Mouse (Mus musculus) MEL (cell line): Measurements from ENCODE around the gene Ccdc61. TPM values are rescaled to one million over a fixed set of nuclear protein-coding genes. Genes with fewer than 3 reads are reported as not detected.

ENCODE experiments used
- DNase-seq: peaks from one replicate; pipeline ENCODE4 v3.0.0; 2011; ENCODE audit warnings: low read depth, low spot score
- H3K27ac ChIP-seq: 2 replicates; pipeline ENCODE4 v1.5.1; 2012; ENCODE audit warnings: low read depth, mild to moderate bottlenecking, control low read depth, low read length, moderate library complexity; ENCODE audit not compliant: control insufficient read depth
- H3K27me3 ChIP-seq, 2 experiments: fragments of 150-350 bp in 1 of 2; sonication (generic) in 1 of 2; 2 replicates each; pipeline ENCODE4 v1.6.1; 2012; ENCODE audit warnings: low read length in 2 of 2, mild to moderate bottlenecking in 2 of 2, improper control_type of control experiment in 1 of 2, moderate library complexity in 1 of 2; ENCODE audit not compliant: insufficient read depth in 2 of 2, control insufficient read depth in 1 of 2
- H3K36me3 ChIP-seq, 2 experiments: 2 replicates each; pipeline ENCODE4 v1.6.1; 2012 to 2014; ENCODE audit warnings: low read length in 2 of 2, improper control_type of control experiment in 1 of 2, inconsistent platforms in 1 of 2, mild to moderate bottlenecking in 1 of 2; ENCODE audit not compliant: insufficient read depth in 2 of 2, control insufficient read depth in 1 of 2
- H3K4me1 ChIP-seq, 2 experiments: fragments of 150-350 bp in 1 of 2; sonication (generic) in 1 of 2; 2 replicates each; pipeline ENCODE4 v1.6.1; 2012; ENCODE audit warnings: low read length in 2 of 2, improper control_type of control experiment in 1 of 2, mild to moderate bottlenecking in 1 of 2; ENCODE audit not compliant: insufficient read depth in 2 of 2, control insufficient read depth in 1 of 2
- H3K4me3 ChIP-seq, 2 experiments: fragments of 150-350 bp in 1 of 2; sonication (generic) in 1 of 2; 2 replicates each; pipeline ENCODE4 v1.5.1; 2012; ENCODE audit warnings: low read depth in 2 of 2, low read length in 2 of 2, mild to moderate bottlenecking in 2 of 2, moderate library complexity in 2 of 2, control low read depth in 1 of 2, improper control_type of control experiment in 1 of 2; ENCODE audit not compliant: control insufficient read depth in 1 of 2, insufficient read depth in 1 of 2
- H3K79me2 ChIP-seq: 2 replicates; pipeline ENCODE4 v1.6.1; 2012; ENCODE audit warnings: mild to moderate bottlenecking, low read length, moderate library complexity; ENCODE audit not compliant: control insufficient read depth, poor library complexity, insufficient read depth
- H3K9ac ChIP-seq: 2 replicates; pipeline ENCODE4 v1.6.1; 2012; ENCODE audit warnings: low read depth, mild to moderate bottlenecking, control low read depth, low read length, moderate library complexity; ENCODE audit not compliant: control insufficient read depth, poor library complexity, severe bottlenecking
- H3K9me3 ChIP-seq: fragments of 150-350 bp; sonication (generic); replicated peaks from 2 replicates; pipeline ENCODE4 v1.6.1; 2012; ENCODE audit warnings: mild to moderate bottlenecking, low read length, improper control_type of control experiment, moderate library complexity; ENCODE audit not compliant: insufficient read depth
- CHD1 ChIP-seq: IDR thresholded peaks from 2 replicates; pipeline ENCODE4 v1.6.1; 2012; ENCODE audit warnings: low read depth, mild to moderate bottlenecking, inconsistent platforms, low read length, improper control_type of control experiment
- CTCF ChIP-seq, 3 experiments: IDR thresholded peaks in 2 of 3; conservative IDR thresholded peaks in 1 of 3; 2 replicates each; pipeline ENCODE4 v1.5.1; 2011 to 2012; ENCODE audit warnings: low read length in 3 of 3, low read depth in 2 of 3, mild to moderate bottlenecking in 2 of 3, improper control_type of control experiment in 1 of 3, inconsistent platforms in 1 of 3, mixed read lengths in 1 of 3, moderate library complexity in 1 of 3; ENCODE audit not compliant: control insufficient read depth in 1 of 3, insufficient read depth in 1 of 3, poor library complexity in 1 of 3, severe bottlenecking in 1 of 3
- E2F4 ChIP-seq: IDR thresholded peaks from 2 replicates; pipeline ENCODE4 v1.6.1; 2011; ENCODE audit warnings: low read depth, low read length, improper control_type of control experiment, borderline replicate concordance
- EP300 ChIP-seq, 2 experiments: IDR thresholded peaks; 2 replicates each; pipeline ENCODE4 v1.6.1; 2011; ENCODE audit warnings: improper control_type of control experiment in 2 of 2, low read length in 2 of 2, low read depth in 1 of 2, mild to moderate bottlenecking in 1 of 2
- GABPA ChIP-seq: IDR thresholded peaks from 2 replicates; pipeline ENCODE4 v1.6.1; 2012; ENCODE audit warnings: low read depth, mild to moderate bottlenecking, inconsistent platforms, low read length, improper control_type of control experiment, moderate library complexity
- GATA1 ChIP-seq: IDR thresholded peaks from 2 replicates; pipeline ENCODE4 v1.6.1; 2011; ENCODE audit warnings: low read depth, low read length, improper control_type of control experiment
- JUND ChIP-seq: IDR thresholded peaks from 2 replicates; pipeline ENCODE4 v1.6.1; 2011; ENCODE audit warnings: low read depth, mild to moderate bottlenecking, improper control_type of control experiment, low read length
- MXI1 ChIP-seq: IDR thresholded peaks from 2 replicates; pipeline ENCODE4 v1.6.1; 2011; ENCODE audit warnings: mild to moderate bottlenecking, low read depth, low read length, improper control_type of control experiment
- MYC ChIP-seq: IDR thresholded peaks from 2 replicates; pipeline ENCODE4 v1.6.1; 2011; ENCODE audit warnings: low read depth, mild to moderate bottlenecking, low read length, improper control_type of control experiment, moderate library complexity
- POLR2AphosphoS2 ChIP-seq: IDR thresholded peaks from 2 replicates; pipeline ENCODE4 v1.6.1; 2011; ENCODE audit warnings: low read length, improper control_type of control experiment
- SMC3 ChIP-seq: IDR thresholded peaks from 2 replicates; pipeline ENCODE4 v1.6.1; 2011; ENCODE audit warnings: low read depth, low read length, improper control_type of control experiment
- TBP ChIP-seq: IDR thresholded peaks from 2 replicates; pipeline ENCODE4 v1.8.0; 2011; ENCODE audit warnings: low read depth, low read length, improper control_type of control experiment
- UBTF ChIP-seq: IDR thresholded peaks from 2 replicates; pipeline ENCODE4 v1.6.1; 2012; ENCODE audit warnings: low read depth, mild to moderate bottlenecking, inconsistent platforms, low read length, improper control_type of control experiment, moderate library complexity, borderline replicate concordance; ENCODE audit not compliant: insufficient read depth
- USF2 ChIP-seq, 2 experiments: IDR thresholded peaks; 2 replicates each; pipeline ENCODE4 v1.6.1; 2011 to 2012; ENCODE audit warnings: improper control_type of control experiment in 2 of 2, low read length in 2 of 2, borderline replicate concordance in 1 of 2, inconsistent platforms in 1 of 2, low read depth in 1 of 2, mild to moderate bottlenecking in 1 of 2; ENCODE audit not compliant: insufficient read depth in 1 of 2
- ZC3H11A ChIP-seq: IDR thresholded peaks from 2 replicates; pipeline ENCODE4 v1.6.1; 2012; ENCODE audit warnings: low read depth, mild to moderate bottlenecking, inconsistent platforms, low read length, improper control_type of control experiment
- ZMIZ1 ChIP-seq: IDR thresholded peaks from 2 replicates; pipeline ENCODE4 v1.6.1; 2012; ENCODE audit warnings: low read depth, mild to moderate bottlenecking, inconsistent platforms, low read length, improper control_type of control experiment, moderate library complexity
- polyA plus RNA-seq, 2 experiments: library from polyadenylated mRNA; stranded (reverse) in 1 of 2; unstranded in 1 of 2; fragments of >175 nt in 1 of 2; fragments of >200 nt in 1 of 2; gene quantifications; 2 replicates each; pipeline versions ENCODE4 v1.2.1 to v1.2.4; 2012; ENCODE audit warnings: low replicate concordance in 2 of 2, low read depth in 1 of 2; ENCODE audit not compliant: insufficient read length in 2 of 2, insufficient read depth in 1 of 2, missing spikeins in 1 of 2
- total RNA-seq: library from RNA; depleted of rRNA; stranded (reverse); fragments of 300-350 nt; gene quantifications from 2 replicates; pipeline ENCODE4 v1.2.3, GENCODE M21; 2012

Ccdc61 gene
- total and polyA plus RNA-seq, 3 experiments, result 19.7 to 69.8 TPM; not detected in 1

DNA sequence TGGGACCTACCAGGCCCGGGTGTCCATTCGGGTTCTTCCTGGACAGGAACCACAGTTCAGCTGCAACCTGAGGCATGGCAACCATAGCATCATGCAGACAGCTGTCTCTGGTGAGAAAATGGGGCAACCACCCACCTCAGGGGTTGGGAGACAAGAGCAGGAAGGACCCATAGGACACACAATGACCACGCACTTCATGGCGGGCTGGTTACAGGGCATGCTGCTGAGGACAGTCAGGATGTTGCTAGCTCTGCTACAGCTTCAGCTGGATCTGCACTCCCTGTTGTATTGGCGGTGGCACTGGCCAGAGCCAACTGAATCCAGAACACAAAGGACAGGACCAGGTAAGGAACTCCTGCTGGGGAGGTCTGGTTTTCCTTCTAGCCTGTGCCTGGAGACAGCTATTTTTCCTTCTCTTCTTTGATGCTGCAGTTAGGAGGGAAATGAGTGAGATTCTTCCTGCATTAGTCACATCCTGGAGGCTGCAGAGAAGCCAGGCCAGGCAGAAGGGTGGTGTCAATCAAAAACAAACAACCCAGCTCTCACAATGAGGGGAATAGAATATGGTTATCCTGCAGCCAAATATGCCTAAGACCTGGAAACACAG lies 51.8 kb downstream of the Ccdc61 start:
- Histone ChIP-seq H3K4me1 (no peaks in the 10 kb centered on the region), H3K9ac (no peak overlapping the region), H3K4me3 (no peak overlapping the region), H3K27me3 (no peaks in the 10 kb centered on the region; a peak in 2 of 4 replicates), H3K36me3 (no peaks in the 10 kb centered on the region), H3K9me3 (no peaks in the 10 kb centered on the region), H3K27ac (no peak overlapping the region), H3K79me2 (no peaks in the 10 kb centered on the region)
- no peak for TF ChIP-seq JUND
- TF ChIP-seq SMC3, result no peak
- no peak for TF ChIP-seq USF2 (IDR thresholded peaks at IDR 0.05; ENCODE audit: borderline replicate concordance in 1 of 2, insufficient read depth in 1 of 2, low read depth in 1 of 2, low read length in 2 of 2)
- TF ChIP-seq UBTF, result no peak
- no peak for TF ChIP-seq E2F4
- TF ChIP-seq ZMIZ1, result no peak
- TF ChIP-seq CHD1, result no peak
- TF ChIP-seq MYC, result no peak
- no peak for TF ChIP-seq POLR2AphosphoS2
- no peak for TF ChIP-seq ZC3H11A
- no peak for TF ChIP-seq CTCF (IDR thresholded peaks at IDR 0.05 in 2 of 3, conservative IDR thresholded peaks at IDR 0.05 in 1 of 3; ENCODE audit: control insufficient read depth in 1 of 3, insufficient read depth in 1 of 3, low read depth in 2 of 3, low read length in 3 of 3, poor library complexity in 1 of 3, severe bottlenecking in 1 of 3)
- DNase-seq, result no peak

DNA sequence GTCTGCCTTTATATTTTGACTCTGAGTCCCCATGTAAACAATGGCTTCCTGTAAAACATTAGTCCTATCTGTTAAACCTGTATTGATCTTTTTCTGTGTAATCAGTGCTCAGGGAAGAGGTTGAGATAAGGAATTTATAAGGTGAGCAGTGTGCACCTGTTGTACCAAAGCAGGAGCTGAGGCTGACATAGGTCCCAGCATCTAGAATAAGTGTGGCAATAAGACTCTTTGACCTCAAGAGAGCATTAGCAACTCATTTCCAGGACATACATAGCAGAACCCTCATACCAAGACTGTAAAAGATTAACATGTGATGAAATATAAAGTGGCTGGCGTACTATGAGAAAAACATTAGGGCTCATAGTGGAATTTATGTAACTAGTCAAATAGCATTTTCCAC lies 61.8 kb downstream of the Ccdc61 start:
- Histone ChIP-seq H3K36me3 (no peaks in the 10 kb centered on the region), H3K4me3 (no peak overlapping the region), H3K27ac (no peak overlapping the region), H3K9me3 (no peaks in the 10 kb centered on the region), H3K79me2 (no peaks in the 10 kb centered on the region), H3K9ac (no peak overlapping the region), H3K4me1 (0 out of 4 replicates have a peak, but pooled peaks cover 0 to 7% of the 10 kb centered on the region in 2 experiments), H3K27me3 (no peaks in the 10 kb centered on the region; a peak in 3 of 4 replicates)
- DNase-seq, result no peak
- no peak for TF ChIP-seq JUND

DNA sequence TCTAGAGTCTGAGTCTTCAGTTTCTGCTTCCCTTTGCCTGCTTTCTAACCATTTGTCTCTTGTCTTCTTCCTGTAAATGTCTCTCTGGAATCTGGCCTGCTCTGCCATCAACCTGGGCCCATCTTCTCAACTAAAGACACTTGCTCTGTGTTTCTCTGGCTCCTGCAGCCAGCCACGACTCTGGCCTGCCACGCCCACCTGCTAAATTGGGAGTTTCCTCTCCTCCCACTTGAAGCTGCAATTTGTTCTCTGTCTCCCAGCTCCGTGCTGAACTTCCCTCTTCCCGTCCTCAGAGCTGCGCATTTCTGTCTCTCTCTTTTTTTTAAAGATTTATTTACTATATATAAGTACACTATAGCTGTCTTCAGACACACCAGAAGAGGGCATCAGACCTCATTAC lies 65.4 kb downstream of the Ccdc61 start:
- Histone ChIP-seq H3K4me3 (no peak overlapping the region), H3K27ac (no peak overlapping the region), H3K9ac (no peak overlapping the region), H3K27me3 (no peaks in the 10 kb centered on the region; a peak in 1 of 4 replicates), H3K9me3 (no peaks in the 10 kb centered on the region), H3K36me3 (no peaks in the 10 kb centered on the region), H3K79me2 (no peaks in the 10 kb centered on the region; the same call in 1 of the 2 replicates), H3K4me1 (peaks cover 0 to 9% of the 10 kb centered on the region in 2 experiments; a peak in 1 of 4 replicates)
- TF ChIP-seq EP300 (IDR thresholded peaks at IDR 0.05; ENCODE audit: low read depth in 1 of 2, low read length in 2 of 2) (no peak), GABPA (no peak), TBP (no peak), MYC (no peak), JUND (no peak), CTCF (IDR thresholded peaks at IDR 0.05 in 2 of 3, conservative IDR thresholded peaks at IDR 0.05 in 1 of 3; ENCODE audit: control insufficient read depth in 1 of 3, insufficient read depth in 1 of 3, low read depth in 2 of 3, low read length in 3 of 3, poor library complexity in 1 of 3, severe bottlenecking in 1 of 3) (no peak), GATA1 (no peak), MXI1 (no peak)
- DNase-seq, result no peak
